Mouse (Mus musculus): ENCODE results near the gene Cfap61. TPM values are rescaled to one million over a fixed set of nuclear protein-coding genes. Genes with fewer than 3 reads are reported as not detected.

The Cfap61 gene
- polyA plus RNA-seq, 1 experiment from 2014 or later, result 1.2 TPM

GRCm38 (mm10) chr2:146261146-146261545 is 326.6 kb downstream of the Cfap61 start:
- 88% methylated on average over 4 of the region's 4 CpGs for WGBS

GRCm38 (mm10) chr2:146262215-146262614 is 327.6 kb downstream of the Cfap61 start:
- H3K4me2 ChIP-seq, result no peak overlapping the region
- 50% methylated on average over 10 of the region's 10 CpGs for WGBS
- H3K4me3 ChIP-seq, result no peak overlapping the region
- H3K36me3 ChIP-seq, result no peaks in the 10 kb centered on the region
- no peaks in the 10 kb centered on the region for H3K4me1 ChIP-seq
- 0 out of 2 replicates have a peak, but pooled peaks have one; percentile 5 for ATAC-seq (ENCODE audit: borderline replicate concordance, extremely low read depth, low FRiP score, low TSS enrichment)
- H3K9me3 ChIP-seq, result no peaks in the 10 kb centered on the region
- no peaks in the 10 kb centered on the region for H3K27me3 ChIP-seq
- H3K27ac ChIP-seq, result no peak overlapping the region
- H3K9ac ChIP-seq, result no peak overlapping the region

More at GRCm38 (mm10) chr2:146261146-146261545, 326.6 kb downstream of the Cfap61 start:
- Histone ChIP-seq H3K27me3 (no peaks in the 10 kb centered on the region), H3K27ac (no peak overlapping the region), H3K9ac (no peak overlapping the region), H3K4me2 (no peak overlapping the region), H3K36me3 (no peaks in the 10 kb centered on the region), H3K9me3 (no peaks in the 10 kb centered on the region), H3K4me3 (no peak overlapping the region), H3K4me1 (no peaks in the 10 kb centered on the region)
- ATAC-seq (ENCODE audit: borderline replicate concordance, extremely low read depth, low FRiP score, low TSS enrichment), result no peak

GRCm38 (mm10) chr2:146262966-146263365 is 328.4 kb downstream of the Cfap61 start:
- H3K4me2 ChIP-seq, result no peak overlapping the region
- no peak overlapping the region for H3K4me3 ChIP-seq
- H3K9me3 ChIP-seq, result no peaks in the 10 kb centered on the region
- H3K4me1 ChIP-seq, result no peaks in the 10 kb centered on the region
- ATAC-seq (ENCODE audit: borderline replicate concordance, extremely low read depth, low FRiP score, low TSS enrichment), result no peak
- H3K27me3 ChIP-seq, result no peaks in the 10 kb centered on the region
- H3K9ac ChIP-seq, result no peak overlapping the region
- no peak overlapping the region for H3K27ac ChIP-seq
- no peaks in the 10 kb centered on the region for H3K36me3 ChIP-seq

Other genes starting within 250 kb of the Cfap61 start
- 160 and 163 TPM in 2 replicates for gene Naa20, start 32.7 kb upstream of the Cfap61 start, polyA plus RNA-seq (2015; fragmentation: Nextera tagmentation; extraction: Ambion mirVana)
- gene Crnkl1, start 230 bp downstream of the Cfap61 start, polyA plus RNA-seq (2015; fragmentation: Nextera tagmentation; extraction: Ambion mirVana), result 23.8 and 28.1 TPM in 2 replicates